Mouse (Mus musculus) heart, adult 9 months (tissue): ENCODE data around the gene Olfr577.

Source experiments
- DNase-seq, 2 experiments: peaks; one replicate each; pipeline ENCODE4 v3.0.0; 2022; ENCODE audit warnings: low spot score in 2 of 2

Gene Olfr577

GRCm38 (mm10) chr7:102975843-102976242, at the start of gene Olfr577:
Olfr577 (minus strand) TSS chr7:102975943.
- no peak for DNase-seq

DNA sequence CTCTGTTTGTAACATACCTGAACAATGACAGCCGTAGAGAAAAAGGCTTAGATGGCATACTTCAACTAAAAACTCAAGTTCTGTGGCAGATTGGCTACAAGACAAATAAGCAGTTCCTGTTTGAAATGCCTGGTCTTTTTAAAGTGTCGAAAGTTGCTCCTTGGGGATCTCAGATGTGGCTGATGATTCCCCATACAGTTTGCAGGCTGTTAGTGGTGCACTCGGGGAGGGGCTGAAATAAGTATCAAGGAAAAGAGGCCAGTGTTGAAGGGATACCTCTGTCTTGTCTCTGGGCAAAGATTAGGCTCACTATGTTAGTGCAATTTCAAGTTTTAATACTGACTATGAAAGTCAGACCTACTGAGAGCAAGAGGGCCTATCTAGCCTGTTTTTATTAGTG, 13.5 kb upstream of the Olfr577 start, which contains the start of gene Olfr578:
Gene Olfr578, minus strand, starts transcription at position 101 of the 400 bp plus-strand sequence.
- no peak for DNase-seq

- no peak for DNase-seq
Observed at GRCm38 (mm10) chr7:102974399-102974798, 1.3 kb downstream of the Olfr577 start.

DNA sequence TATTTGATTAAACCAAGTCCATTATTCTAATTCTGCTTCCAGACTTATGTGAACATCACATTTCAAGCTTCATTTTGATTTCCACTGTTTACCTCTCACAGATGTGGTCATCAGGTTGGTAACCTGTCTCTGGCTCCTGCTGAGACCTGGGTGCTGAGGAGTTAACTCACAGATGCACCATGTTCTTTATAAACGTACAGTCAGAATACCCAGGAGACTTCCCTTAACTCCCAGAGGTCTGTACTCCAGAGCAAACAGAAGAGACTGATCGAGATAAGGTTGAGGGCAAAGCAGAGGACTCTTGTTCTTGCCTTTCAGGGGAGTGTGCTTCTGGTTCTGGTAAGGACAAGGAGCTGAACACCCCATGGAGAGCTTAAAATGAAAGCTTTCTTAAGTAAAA, 13.4 kb downstream of the Olfr577 start, which contains the start of gene Olfr576:
Gene Olfr576, plus strand, starts transcription at position 301 of the 400 bp plus-strand sequence.
- DNase-seq: no peak

DNA sequence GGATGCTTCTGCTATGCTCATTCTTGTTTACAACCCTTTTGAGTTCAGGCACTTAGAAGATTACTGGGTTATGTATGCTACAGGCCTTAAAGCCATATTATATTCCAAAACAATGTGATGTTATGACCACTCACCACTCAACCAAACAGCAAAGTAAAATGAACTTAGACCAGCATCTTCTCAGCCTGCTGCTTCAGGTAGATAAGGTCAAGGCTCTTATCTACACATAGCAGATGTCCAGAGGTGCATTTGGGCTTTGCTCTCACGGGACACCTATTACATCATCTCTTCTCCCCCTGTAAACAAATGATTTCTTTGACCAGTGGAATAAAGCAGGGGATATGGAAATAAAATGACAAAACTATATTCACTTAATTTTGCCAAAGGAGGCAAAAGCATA, 17.1 kb downstream of the Olfr577 start, which contains the start of gene Olfr575:
Gene Olfr575, minus strand, starts transcription at position 183 of the 400 bp plus-strand sequence.
- no peak for DNase-seq

- no peak for DNase-seq
Observed at GRCm38 (mm10) chr7:102958137-102958536, 17.6 kb downstream of the Olfr577 start.

GRCm38 (mm10) chr7:102950732-102951131, 25.0 kb downstream of the Olfr577 start:
- DNase-seq: no peak

GRCm38 (mm10) chr7:102948167-102948566, 27.6 kb downstream of the Olfr577 start, which contains the start of gene Olfr574:
Olfr574 (plus strand) TSS chr7:102948467.
- DNase-seq: no peak

- DNase-seq: no peak
Observed at GRCm38 (mm10) chr7:102943417-102943816, 32.3 kb downstream of the Olfr577 start.

GRCm38 (mm10) chr7:102942475-102942874, 33.3 kb downstream of the Olfr577 start, which contains the start of gene Olfr573-ps1:
Olfr573-ps1 (minus strand) TSS chr7:102942575.
- DNase-seq: no peak

GRCm38 (mm10) chr7:102927105-102927504, 48.6 kb downstream of the Olfr577 start:
- no peak for DNase-seq

GRCm38 (mm10) chr7:102924109-102924508, 51.6 kb downstream of the Olfr577 start, which contains the start of gene Olfr572:
Olfr572 (plus strand) TSS chr7:102924409.
- no peak for DNase-seq
